Mouse (Mus musculus): ENCODE data around the gene Fam13a. TPM values are rescaled to one million over a fixed set of nuclear protein-coding genes. Genes with fewer than 3 reads are reported as not detected.

Gene Fam13a
- polyA plus RNA-seq, 1 experiment from 2014 or later, result 4.5 TPM

DNA sequence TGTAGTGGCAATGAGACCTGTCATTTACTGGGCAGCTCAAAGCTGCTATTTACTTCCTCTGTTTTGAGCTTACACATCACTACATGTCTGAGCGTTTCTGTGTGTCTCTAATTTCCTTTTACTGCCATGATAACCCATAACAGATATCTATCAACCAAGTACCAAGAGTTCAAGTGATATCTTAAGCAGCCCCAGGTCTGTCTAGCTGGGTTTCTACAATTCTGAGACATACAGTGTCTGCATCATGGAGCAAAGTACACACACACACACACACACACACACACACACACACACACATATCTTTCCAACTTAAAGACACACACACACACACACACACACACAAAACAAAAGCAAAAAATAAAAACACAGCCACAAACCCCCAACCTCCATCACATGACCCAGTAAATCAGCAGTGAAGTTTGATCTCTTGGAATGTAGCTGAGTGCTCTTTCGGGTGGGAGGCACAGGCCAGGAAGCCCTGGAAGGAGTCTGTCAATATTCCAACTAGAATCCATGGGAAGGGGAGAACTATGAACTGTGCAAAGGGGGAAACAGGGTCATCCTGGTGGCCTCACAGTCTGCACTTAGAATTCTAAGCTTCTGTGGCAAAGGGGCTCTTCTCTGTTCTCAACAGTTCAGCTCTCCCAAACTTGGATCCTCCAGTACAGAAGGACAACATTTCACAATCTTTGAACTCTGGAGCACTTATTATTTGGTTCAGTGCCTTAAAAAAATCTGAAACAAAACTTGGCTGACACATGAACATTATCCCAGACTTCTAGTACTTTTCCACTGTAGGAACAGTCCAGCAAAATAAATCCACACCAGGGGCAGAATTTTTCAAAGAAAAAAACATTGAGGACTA is 73.0 kb downstream of the Fam13a start:
- Histone ChIP-seq H3K9ac (no peak overlapping the region), H3K9me3 (no peaks in the 10 kb centered on the region), H3K36me3 (no peaks in the 10 kb centered on the region), H3K4me2 (replicated peaks) (no peak overlapping the region), H3K4me1 (no peaks in the 10 kb centered on the region), H3K27me3 (replicated peaks) (no peaks in the 10 kb centered on the region), H3K27ac (no peak overlapping the region), H3K4me3 (no peak overlapping the region)
- WGBS, result 72% methylated on average over 2 of the region's 2 CpGs
- no peak for ATAC-seq (ENCODE audit: low FRiP score, low read depth)

DNA sequence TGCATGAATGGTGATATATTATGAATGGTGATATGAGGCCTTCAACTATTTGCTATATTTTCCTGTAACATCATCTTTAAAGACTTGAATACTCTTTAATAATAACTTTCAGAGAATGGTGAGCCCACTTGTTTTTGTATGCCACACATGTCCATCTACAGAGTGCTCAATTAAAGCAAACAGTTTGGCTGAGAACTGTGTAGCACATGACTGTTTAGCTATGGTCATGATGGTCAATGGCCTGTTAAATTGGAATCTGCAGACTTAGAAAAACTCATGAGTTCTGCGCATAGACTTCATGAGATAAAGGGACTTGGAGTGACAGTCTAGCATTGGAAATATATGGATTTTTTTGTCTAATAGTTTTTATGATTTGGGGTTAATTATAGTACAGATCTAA is 73.9 kb downstream of the Fam13a start:
- Histone ChIP-seq H3K9me3 (no peaks in the 10 kb centered on the region), H3K36me3 (no peaks in the 10 kb centered on the region), H3K27me3 (replicated peaks) (no peaks in the 10 kb centered on the region), H3K27ac (no peak overlapping the region), H3K4me1 (no peaks in the 10 kb centered on the region), H3K9ac (no peak overlapping the region), H3K4me2 (replicated peaks) (no peak overlapping the region), H3K4me3 (no peak overlapping the region)
- no peak for ATAC-seq (ENCODE audit: low FRiP score, low read depth)
- WGBS, result 88% methylated on average over 1 of the region's 1 CpGs

- H3K27ac ChIP-seq, result no peak overlapping the region
- H3K4me3 ChIP-seq, result no peak overlapping the region
- no peak for ATAC-seq (ENCODE audit: low FRiP score, low read depth)
- no peak overlapping the region for H3K9ac ChIP-seq
- no peaks in the 10 kb centered on the region for H3K27me3 ChIP-seq (replicated peaks)
- WGBS, result 86% methylated on average over 4 of the region's 4 CpGs
- no peaks in the 10 kb centered on the region for H3K4me1 ChIP-seq
- no peaks in the 10 kb centered on the region for H3K9me3 ChIP-seq
- H3K4me2 ChIP-seq (replicated peaks), result no peak overlapping the region
- no peaks in the 10 kb centered on the region for H3K36me3 ChIP-seq
Observed at GRCm38 (mm10) chr6:58946840-58947239, 77.5 kb downstream of the Fam13a start.

DNA sequence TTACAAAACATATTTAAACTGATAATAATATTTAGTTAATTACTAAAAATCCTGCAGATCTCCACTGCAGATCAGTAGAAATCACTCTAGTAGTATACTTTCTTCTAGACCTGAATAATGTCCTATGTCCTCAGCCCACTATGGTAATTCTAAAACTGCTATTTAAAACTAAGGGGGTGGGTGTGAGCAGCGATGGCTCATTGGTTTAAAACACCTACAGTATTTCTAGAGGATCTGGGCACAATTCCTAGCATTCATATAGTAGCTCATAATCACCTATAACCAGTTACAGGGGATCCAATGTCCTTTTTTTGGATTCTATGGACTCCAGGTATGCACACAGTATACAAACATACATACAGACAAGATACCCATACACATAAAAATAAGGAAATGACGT is 78.1 kb downstream of the Fam13a start:
- H3K27me3 ChIP-seq (replicated peaks), result no peaks in the 10 kb centered on the region
- no peaks in the 10 kb centered on the region for H3K4me1 ChIP-seq
- H3K4me3 ChIP-seq, result no peak overlapping the region
- no peaks in the 10 kb centered on the region for H3K36me3 ChIP-seq
- no peak overlapping the region for H3K27ac ChIP-seq
- ATAC-seq (ENCODE audit: low FRiP score, low read depth), result no peak
- no peaks in the 10 kb centered on the region for H3K9me3 ChIP-seq
- no peak overlapping the region for H3K4me2 ChIP-seq (replicated peaks)
- 73% methylated on average over 2 of the region's 2 CpGs for WGBS
- H3K9ac ChIP-seq, result no peak overlapping the region

DNA sequence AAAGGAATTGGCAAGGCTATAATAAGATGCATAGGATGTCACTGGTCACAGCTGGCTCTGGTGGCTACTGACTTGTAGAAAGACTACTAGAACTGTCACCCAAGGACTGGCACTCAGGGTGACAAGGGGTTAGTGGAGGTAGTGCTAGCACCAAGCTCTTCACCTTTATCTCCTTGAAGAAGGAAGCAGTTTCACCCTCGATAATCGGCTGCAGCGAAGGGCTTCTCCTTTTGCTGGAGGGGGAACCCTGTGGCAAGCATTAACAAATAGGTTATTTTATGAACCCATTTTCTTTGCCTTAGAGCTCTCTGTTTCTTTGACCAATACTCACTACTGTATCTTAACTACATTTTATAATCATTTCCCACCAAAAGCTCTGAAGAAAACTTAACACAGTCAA is 80.4 kb downstream of the Fam13a start:
- H3K27ac ChIP-seq, result no peak overlapping the region
- no peak for ATAC-seq (ENCODE audit: low FRiP score, low read depth)
- H3K4me1 ChIP-seq, result no peaks in the 10 kb centered on the region
- H3K36me3 ChIP-seq, result no peaks in the 10 kb centered on the region
- H3K4me3 ChIP-seq, result no peak overlapping the region
- no peak overlapping the region for H3K4me2 ChIP-seq (replicated peaks)
- no peaks in the 10 kb centered on the region for H3K9me3 ChIP-seq
- no peaks in the 10 kb centered on the region for H3K27me3 ChIP-seq (replicated peaks)
- 92% methylated on average over 3 of the region's 3 CpGs for WGBS
- no peak overlapping the region for H3K9ac ChIP-seq

GRCm38 (mm10) chr6:58942276-58942675 is 82.1 kb downstream of the Fam13a start:
- Histone ChIP-seq H3K9ac (no peak overlapping the region), H3K27ac (no peak overlapping the region), H3K4me1 (no peaks in the 10 kb centered on the region), H3K27me3 (replicated peaks) (no peaks in the 10 kb centered on the region), H3K36me3 (no peaks in the 10 kb centered on the region), H3K4me3 (no peak overlapping the region), H3K4me2 (replicated peaks) (no peak overlapping the region), H3K9me3 (no peaks in the 10 kb centered on the region)
- ATAC-seq (ENCODE audit: low FRiP score, low read depth), result no peak
- 90% methylated on average over 2 of the region's 2 CpGs for WGBS

- H3K27me3 ChIP-seq (replicated peaks), result no peaks in the 10 kb centered on the region
- H3K4me3 ChIP-seq, result no peak overlapping the region
- H3K36me3 ChIP-seq, result no peaks in the 10 kb centered on the region
- peaks cover 10% of the 10 kb centered on the region for H3K4me1 ChIP-seq
- no peak for ATAC-seq (ENCODE audit: low FRiP score, low read depth)
- H3K27ac ChIP-seq, result no peak overlapping the region
- H3K9me3 ChIP-seq, result no peaks in the 10 kb centered on the region
- no peak overlapping the region for H3K9ac ChIP-seq
- H3K4me2 ChIP-seq (replicated peaks), result no peak overlapping the region
Observed at GRCm38 (mm10) chr6:58937726-58938125, 86.6 kb downstream of the Fam13a start.

DNA sequence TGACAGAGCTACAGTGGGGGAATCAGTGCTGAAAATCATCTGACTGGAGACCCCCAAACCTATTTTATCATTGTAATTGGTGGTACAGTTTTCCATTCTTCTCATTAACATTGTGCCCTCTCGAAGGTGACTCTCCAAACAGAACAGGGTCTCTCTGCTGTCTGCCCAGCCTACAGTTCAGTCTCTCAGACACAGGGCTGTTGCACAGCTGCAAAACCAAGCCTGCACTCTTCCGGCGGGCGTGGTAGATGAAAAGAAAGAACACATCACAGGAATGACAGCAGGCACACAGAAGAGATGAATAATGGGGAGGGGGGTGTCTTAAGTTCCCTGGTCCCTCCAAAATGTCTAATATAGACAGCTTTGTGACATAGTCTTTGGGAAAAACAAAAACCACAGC is 90.2 kb downstream of the Fam13a start:
- H3K27me3 ChIP-seq (replicated peaks), result no peaks in the 10 kb centered on the region
- no peak overlapping the region for H3K4me3 ChIP-seq
- H3K4me1 ChIP-seq, result peaks cover 14% of the 10 kb centered on the region
- no peak overlapping the region for H3K9ac ChIP-seq
- H3K4me2 ChIP-seq (replicated peaks), result no peak overlapping the region
- no peak overlapping the region for H3K27ac ChIP-seq
- H3K36me3 ChIP-seq, result no peaks in the 10 kb centered on the region
- WGBS, result 43% methylated on average over 4 of the region's 4 CpGs
- ATAC-seq (ENCODE audit: low FRiP score, low read depth), result no peak; the same call in 1 of the 2 replicates
- no peaks in the 10 kb centered on the region for H3K9me3 ChIP-seq

GRCm38 (mm10) chr6:58933189-58933913 is 91.0 kb downstream of the Fam13a start:
- peaks cover 14% of the 10 kb centered on the region for H3K4me1 ChIP-seq
- H3K4me2 ChIP-seq (replicated peaks), result no peak overlapping the region
- H3K4me3 ChIP-seq, result no peak overlapping the region
- no peak overlapping the region for H3K9ac ChIP-seq
- no peaks in the 10 kb centered on the region for H3K9me3 ChIP-seq
- H3K36me3 ChIP-seq, result no peaks in the 10 kb centered on the region
- 32% methylated on average over 6 of the region's 6 CpGs for WGBS
- peak; percentile 90 for ATAC-seq (ENCODE audit: low FRiP score, low read depth)
- no peak overlapping the region for H3K27ac ChIP-seq
- no peaks in the 10 kb centered on the region for H3K27me3 ChIP-seq (replicated peaks)

DNA sequence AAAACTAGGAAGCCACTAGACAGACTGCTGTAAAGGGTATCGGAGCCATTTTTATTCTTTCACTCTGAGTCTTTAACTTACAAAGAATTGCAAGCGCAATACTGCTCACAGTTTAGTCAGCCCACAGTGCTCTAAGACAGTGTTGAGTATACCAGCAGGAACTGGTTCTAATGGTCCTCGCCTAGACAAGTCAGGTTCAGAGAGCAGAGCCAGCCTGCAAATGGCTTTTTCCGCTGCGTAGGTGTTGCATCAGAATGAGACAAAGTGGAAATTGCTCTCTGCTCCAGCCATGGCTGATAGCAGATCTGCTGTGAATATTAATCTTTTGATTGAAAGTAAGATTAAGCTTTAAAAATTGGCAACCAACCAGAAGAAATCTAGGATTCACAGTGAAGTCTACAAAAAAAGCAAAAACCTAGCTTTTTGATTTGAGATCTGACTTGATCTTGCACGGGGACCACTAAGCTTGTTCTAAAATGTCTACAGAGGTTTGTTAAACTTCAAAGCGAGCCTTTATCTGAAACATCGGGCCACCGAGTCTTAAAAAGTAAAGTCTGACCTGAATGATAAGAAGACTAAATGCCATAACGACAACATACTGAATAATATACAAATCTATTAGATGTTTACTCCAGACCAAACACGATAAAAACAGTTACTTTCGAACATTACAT is 91.7 kb downstream of the Fam13a start:
- Histone ChIP-seq H3K4me3 (no peak overlapping the region), H3K27ac (no peak overlapping the region; the same call in 1 of the 2 replicates), H3K4me2 (replicated peaks) (no peak overlapping the region), H3K9ac (no peak overlapping the region), H3K36me3 (no peaks in the 10 kb centered on the region), H3K9me3 (no peaks in the 10 kb centered on the region), H3K4me1 (peaks cover 14% of the 10 kb centered on the region), H3K27me3 (replicated peaks) (no peaks in the 10 kb centered on the region)
- ATAC-seq (ENCODE audit: low FRiP score, low read depth), result peak; percentile 65
- 76% methylated on average over 12 of the region's 12 CpGs for WGBS

DNA sequence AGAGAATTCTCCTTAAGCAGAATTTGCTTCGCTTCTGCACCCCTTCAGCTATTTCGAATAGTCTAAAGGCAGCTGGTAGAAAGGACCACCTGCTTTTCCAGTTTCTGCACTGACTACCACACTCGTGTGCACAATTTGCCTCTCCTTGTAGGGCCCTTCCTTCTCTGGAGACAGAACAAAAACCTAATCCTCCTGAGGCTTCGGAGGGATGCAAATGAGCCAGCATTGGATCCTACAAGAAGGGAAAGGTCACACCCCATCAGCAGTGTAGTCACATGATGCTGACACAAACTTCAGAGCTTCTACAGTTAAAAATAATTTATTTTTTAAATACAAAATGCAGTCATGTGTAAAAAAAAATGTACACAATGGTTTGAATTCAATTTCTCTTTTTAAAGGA is 93.2 kb downstream of the Fam13a start:
- H3K27me3 ChIP-seq (replicated peaks), result no peaks in the 10 kb centered on the region
- H3K36me3 ChIP-seq, result no peaks in the 10 kb centered on the region
- ATAC-seq (ENCODE audit: low FRiP score, low read depth), result no peak
- H3K9ac ChIP-seq, result no peak overlapping the region
- H3K4me2 ChIP-seq (replicated peaks), result no peak overlapping the region
- H3K4me1 ChIP-seq, result peaks cover 14% of the 10 kb centered on the region
- H3K4me3 ChIP-seq, result no peak overlapping the region
- H3K9me3 ChIP-seq, result no peaks in the 10 kb centered on the region
- 78% methylated on average over 4 of the region's 4 CpGs for WGBS
- no peak overlapping the region for H3K27ac ChIP-seq

DNA sequence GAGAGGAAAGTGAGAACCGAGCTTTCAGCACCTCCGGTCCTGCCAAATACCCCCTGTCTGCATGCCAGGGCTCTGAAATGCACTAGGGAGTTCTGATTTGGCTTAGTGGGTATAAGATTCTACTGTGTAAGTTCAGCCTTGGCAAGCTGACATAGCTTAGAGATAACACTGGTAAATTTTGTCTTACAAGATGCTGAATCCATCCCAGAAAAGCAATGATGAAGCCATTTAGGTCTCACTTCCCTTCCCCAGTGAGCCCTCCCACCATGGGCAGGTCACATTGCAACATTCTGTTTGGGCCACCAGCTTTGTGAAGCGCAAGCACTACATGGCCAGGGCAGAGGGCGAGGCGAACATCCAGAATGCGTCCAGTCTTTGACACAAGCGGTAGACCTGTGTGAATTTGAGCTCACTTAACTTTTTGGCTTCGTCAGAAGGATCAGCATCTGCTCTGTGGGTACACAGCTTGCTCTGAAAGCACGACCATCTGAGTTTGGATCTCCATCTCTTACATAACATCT is 94.4 kb downstream of the Fam13a start:
- Histone ChIP-seq H3K27ac (no peak overlapping the region), H3K9me3 (no peaks in the 10 kb centered on the region), H3K9ac (no peak overlapping the region), H3K27me3 (replicated peaks) (no peaks in the 10 kb centered on the region), H3K4me3 (no peak overlapping the region), H3K36me3 (no peaks in the 10 kb centered on the region), H3K4me2 (replicated peaks) (no peak overlapping the region), H3K4me1 (peaks cover 14% of the 10 kb centered on the region)
- 91% methylated on average over 9 of the region's 9 CpGs for WGBS
- ATAC-seq (ENCODE audit: low FRiP score, low read depth), result no peak
